Mouse (Mus musculus): ENCODE results near the gene Epx.

The Epx gene

DNA sequence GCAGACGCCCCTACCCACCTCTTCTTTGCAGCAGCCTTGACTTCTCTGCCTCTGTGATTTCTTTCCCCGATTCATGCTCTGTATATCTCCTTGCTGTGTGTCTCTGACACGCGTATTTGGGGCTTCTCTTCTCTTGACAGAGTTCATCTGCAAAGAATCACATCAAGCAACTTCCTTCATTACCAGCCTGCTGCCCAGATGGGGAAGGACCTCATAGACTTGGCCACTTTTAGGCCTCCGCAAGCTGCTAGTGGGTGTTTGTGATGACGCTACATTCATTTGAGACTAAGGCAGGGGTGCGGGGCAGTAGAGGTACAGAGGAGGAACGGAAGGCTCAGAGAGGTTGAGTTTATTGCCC lies 21.8 kb downstream of the Epx start:
- no peaks in the 10 kb centered on the region; the same call in 1 of the 2 replicates for H3K27me3 ChIP-seq (ENCODE audit: insufficient read depth, low read length)
- TF ChIP-seq NANOG (IDR thresholded peaks at IDR 0.05; ENCODE audit: borderline replicate concordance, low read length): no peak
- no peak for TF ChIP-seq POU5F1 (IDR thresholded peaks at IDR 0.05; ENCODE audit: borderline replicate concordance, low read length)
- no peak for TF ChIP-seq CTCF (conservative IDR thresholded peaks at IDR 0.05; ENCODE audit: low read length)
- peaks cover 42% of the 10 kb centered on the region for H3K4me1 ChIP-seq (replicated peaks; ENCODE audit: low read depth, low read length)
- H3K4me3 ChIP-seq (replicated peaks; ENCODE audit: low read length): peak overlapping the region; percentile 83
- H3K9me3 ChIP-seq (ENCODE audit: low read length): no peaks in the 10 kb centered on the region
- peaks cover 39% of the 10 kb centered on the region for H3K36me3 ChIP-seq (ENCODE audit: insufficient read depth, low read length)

DNA sequence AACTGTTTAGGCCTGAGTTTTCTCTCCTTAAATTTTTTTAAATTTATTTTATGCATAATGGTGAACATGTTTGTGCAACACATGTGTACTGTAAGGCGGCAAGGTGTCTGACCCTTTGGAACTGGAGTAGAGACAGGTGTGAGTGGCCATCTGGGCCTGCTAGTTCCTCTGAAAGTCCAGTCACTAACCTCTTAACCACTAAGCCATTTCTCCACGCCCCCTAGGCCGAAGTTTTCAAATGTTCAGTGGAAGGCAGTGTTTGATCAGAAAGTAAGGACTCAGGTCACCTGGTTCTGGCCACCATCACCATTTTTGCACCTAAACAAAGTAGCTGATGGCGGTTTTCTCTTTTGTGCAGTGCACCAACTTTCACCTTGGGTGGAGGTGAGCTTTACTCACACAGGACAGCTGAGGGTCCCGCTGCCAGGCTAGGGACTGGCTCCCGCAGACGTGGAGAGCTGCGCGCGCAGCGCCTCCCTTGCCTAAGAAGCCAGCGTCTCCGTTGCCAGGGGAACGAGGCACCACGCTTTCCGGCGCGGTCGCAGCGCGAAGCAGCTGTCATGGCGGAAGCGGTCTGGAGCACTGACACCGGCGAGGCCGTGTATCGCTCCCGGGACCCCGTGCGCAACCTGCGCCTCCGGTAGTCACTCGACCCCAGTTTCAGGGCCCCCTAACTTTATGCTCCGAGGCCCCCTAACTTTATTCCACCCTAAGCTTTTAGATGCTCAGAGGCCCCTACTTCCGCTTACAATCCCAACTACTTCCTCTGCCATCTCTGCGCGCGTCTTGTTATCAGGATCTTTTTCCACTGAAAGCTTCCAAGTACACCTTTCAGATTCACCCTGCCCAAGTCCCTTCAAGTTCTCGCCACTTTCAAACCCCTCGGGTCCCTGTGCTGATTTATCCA lies 22.4 kb downstream of the Epx start, which contains the start of gene Mks1:
Gene Mks1, plus strand, starts transcription at position 526 of the 907 bp plus-strand sequence.
- peak within 1 kb of the TSS; percentile 83 for H3K4me3 ChIP-seq (replicated peaks; ENCODE audit: low read length)
- TF ChIP-seq NANOG (IDR thresholded peaks at IDR 0.05; ENCODE audit: borderline replicate concordance, low read length) (no peak), POU5F1 (IDR thresholded peaks at IDR 0.05; ENCODE audit: borderline replicate concordance, low read length) (no peak), CTCF (conservative IDR thresholded peaks at IDR 0.05; ENCODE audit: low read length) (no peak)
- H3K36me3 ChIP-seq (ENCODE audit: insufficient read depth, low read length): peaks cover 33% of the 10 kb centered on the region

DNA sequence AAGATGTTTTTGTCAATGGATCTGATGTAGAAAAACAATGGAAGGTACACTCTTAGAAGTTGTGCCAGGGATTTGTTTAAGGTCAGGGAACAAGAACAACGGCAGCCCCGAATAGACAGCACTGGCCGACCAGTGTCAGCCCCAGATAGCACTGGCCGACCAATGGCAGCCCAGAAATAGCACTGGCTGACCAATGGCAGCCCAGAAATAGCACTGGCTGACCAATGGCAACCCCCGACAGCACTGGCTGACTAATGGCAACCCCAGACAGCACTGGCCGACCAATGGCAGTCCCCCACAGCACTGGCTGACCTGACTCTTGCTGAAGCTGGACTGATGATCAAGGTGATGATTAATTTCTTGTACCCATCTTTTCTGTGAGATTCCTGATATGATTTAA lies 27.5 kb downstream of the Epx start:
- Histone ChIP-seq H3K4me3 (replicated peaks; ENCODE audit: low read length) (no peak overlapping the region), H3K4me1 (replicated peaks; ENCODE audit: low read depth, low read length) (peaks cover 31% of the 10 kb centered on the region), H3K27me3 (ENCODE audit: insufficient read depth, low read length) (no peaks in the 10 kb centered on the region), H3K9me3 (ENCODE audit: low read length) (no peaks in the 10 kb centered on the region), H3K36me3 (ENCODE audit: insufficient read depth, low read length) (no peaks in the 10 kb centered on the region)
- TF ChIP-seq POU5F1 (IDR thresholded peaks at IDR 0.05; ENCODE audit: borderline replicate concordance, low read length): no peak
- TF ChIP-seq NANOG (IDR thresholded peaks at IDR 0.05; ENCODE audit: borderline replicate concordance, low read length): no peak
- no peak for TF ChIP-seq CTCF (conservative IDR thresholded peaks at IDR 0.05; ENCODE audit: low read length)

More for the DNA sequence above, 22.4 kb downstream of the Epx start, which contains the start of gene Mks1:
- H3K9me3 ChIP-seq (ENCODE audit: low read length): no peaks in the 10 kb centered on the region
- peaks cover 45% of the 10 kb centered on the region for H3K4me1 ChIP-seq (replicated peaks; ENCODE audit: low read depth, low read length)
- no peaks in the 10 kb centered on the region; the same call in 1 of the 2 replicates for H3K27me3 ChIP-seq (ENCODE audit: insufficient read depth, low read length)

- no peak for TF ChIP-seq CTCF (conservative IDR thresholded peaks at IDR 0.05; ENCODE audit: low read length)
- no peak for TF ChIP-seq NANOG (IDR thresholded peaks at IDR 0.05; ENCODE audit: borderline replicate concordance, low read length)
- no peak for TF ChIP-seq POU5F1 (IDR thresholded peaks at IDR 0.05; ENCODE audit: borderline replicate concordance, low read length)
- Histone ChIP-seq H3K4me1 (replicated peaks; ENCODE audit: low read depth, low read length) (peaks cover 27% of the 10 kb centered on the region), H3K27me3 (ENCODE audit: insufficient read depth, low read length) (no peaks in the 10 kb centered on the region), H3K36me3 (ENCODE audit: insufficient read depth, low read length) (no peaks in the 10 kb centered on the region), H3K9me3 (ENCODE audit: low read length) (no peaks in the 10 kb centered on the region), H3K4me3 (replicated peaks; ENCODE audit: low read length) (no peak overlapping the region)
These were observed 28.3 kb downstream of the Epx start for GRCm38 (mm10) chr11:87846968-87847600.

GRCm38 (mm10) chr11:87841436-87841835 lies 33.9 kb downstream of the Epx start:
- no peak for TF ChIP-seq NANOG (IDR thresholded peaks at IDR 0.05; ENCODE audit: borderline replicate concordance, low read length)
- H3K4me1 ChIP-seq (replicated peaks; ENCODE audit: low read depth, low read length): no peaks in the 10 kb centered on the region
- no peaks in the 10 kb centered on the region for H3K9me3 ChIP-seq (ENCODE audit: low read length)

DNA sequence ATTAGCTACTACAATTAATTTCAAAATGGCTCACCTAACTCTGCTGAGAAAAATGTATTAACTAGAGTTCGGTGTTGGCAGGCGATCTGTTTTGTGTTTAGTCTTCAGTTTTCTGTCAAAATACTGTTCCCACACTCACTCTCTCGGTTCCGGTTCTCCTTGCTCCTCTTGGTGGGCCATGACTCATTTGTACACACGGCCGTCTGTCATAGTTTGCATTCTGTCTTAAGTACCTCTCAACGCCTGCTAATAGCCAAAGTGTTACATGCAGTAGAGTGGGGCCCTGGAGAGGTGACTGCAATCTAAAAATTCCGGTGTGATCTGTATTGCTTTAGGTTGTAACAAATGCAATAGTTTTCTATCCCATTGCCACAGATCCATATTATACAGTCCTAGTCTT lies 34.7 kb downstream of the Epx start:
- H3K36me3 ChIP-seq (ENCODE audit: insufficient read depth, low read length): no peaks in the 10 kb centered on the region
- TF ChIP-seq CTCF (conservative IDR thresholded peaks at IDR 0.05; ENCODE audit: low read length): no peak
- TF ChIP-seq POU5F1 (IDR thresholded peaks at IDR 0.05; ENCODE audit: borderline replicate concordance, low read length): no peak
- TF ChIP-seq NANOG (IDR thresholded peaks at IDR 0.05; ENCODE audit: borderline replicate concordance, low read length): no peak
- H3K9me3 ChIP-seq (ENCODE audit: low read length): no peaks in the 10 kb centered on the region

More at GRCm38 (mm10) chr11:87841436-87841835, 33.9 kb downstream of the Epx start:
- Histone ChIP-seq H3K36me3 (ENCODE audit: insufficient read depth, low read length) (no peaks in the 10 kb centered on the region), H3K4me3 (replicated peaks; ENCODE audit: low read length) (no peak overlapping the region), H3K27me3 (ENCODE audit: insufficient read depth, low read length) (no peaks in the 10 kb centered on the region)

GRCm38 (mm10) chr11:87828239-87828900 lies 47.0 kb downstream of the Epx start, which contains the start of gene Lpo:
TSS of gene Lpo (minus strand) at chr11:87828289.
- Histone ChIP-seq H3K4me3 (replicated peaks; ENCODE audit: low read length) (no peak within 1 kb of the TSS), H3K4me1 (replicated peaks; ENCODE audit: low read depth, low read length) (no peaks in the 10 kb centered on the region), H3K36me3 (ENCODE audit: insufficient read depth, low read length) (no peaks in the 10 kb centered on the region), H3K27me3 (ENCODE audit: insufficient read depth, low read length) (peaks cover 38% of the 10 kb centered on the region), H3K9me3 (ENCODE audit: low read length) (no peaks in the 10 kb centered on the region)
- TF ChIP-seq NANOG (IDR thresholded peaks at IDR 0.05; ENCODE audit: borderline replicate concordance, low read length) (no peak), POU5F1 (IDR thresholded peaks at IDR 0.05; ENCODE audit: borderline replicate concordance, low read length) (no peak), CTCF (conservative IDR thresholded peaks at IDR 0.05; ENCODE audit: low read length) (no peak)

More for the DNA sequence above, 34.7 kb downstream of the Epx start:
- Histone ChIP-seq H3K27me3 (ENCODE audit: insufficient read depth, low read length) (no peaks in the 10 kb centered on the region), H3K4me3 (replicated peaks; ENCODE audit: low read length) (no peak overlapping the region), H3K4me1 (replicated peaks; ENCODE audit: low read depth, low read length) (no peaks in the 10 kb centered on the region)

DNA sequence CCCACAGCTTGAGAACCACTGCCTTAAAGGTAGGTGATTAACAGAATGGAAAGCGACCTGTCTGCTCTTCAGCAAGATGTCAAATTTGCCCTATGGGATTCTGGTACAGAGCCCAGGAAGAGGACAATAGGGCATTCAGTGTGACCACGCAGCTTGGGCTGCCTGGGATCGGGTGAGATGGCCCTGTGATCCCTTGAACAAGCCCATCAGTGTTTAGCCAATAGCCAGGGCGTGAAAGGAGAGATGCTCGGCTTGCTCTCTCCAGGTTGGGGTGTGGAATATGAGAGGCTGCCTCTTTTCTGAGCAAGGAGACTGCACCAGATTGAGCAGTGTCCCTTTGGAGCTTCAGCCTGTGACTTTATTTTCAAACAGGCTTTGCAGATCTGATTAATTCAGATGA lies 53.8 kb downstream of the Epx start:
- TF ChIP-seq NANOG (IDR thresholded peaks at IDR 0.05; ENCODE audit: borderline replicate concordance, low read length) (no peak), CTCF (conservative IDR thresholded peaks at IDR 0.05; ENCODE audit: low read length) (no peak), POU5F1 (IDR thresholded peaks at IDR 0.05; ENCODE audit: borderline replicate concordance, low read length) (no peak)
- no peaks in the 10 kb centered on the region for H3K9me3 ChIP-seq (ENCODE audit: low read length)
- H3K4me1 ChIP-seq (replicated peaks; ENCODE audit: low read depth, low read length): peaks cover 12% of the 10 kb centered on the region
- H3K36me3 ChIP-seq (ENCODE audit: insufficient read depth, low read length): no peaks in the 10 kb centered on the region
- H3K27me3 ChIP-seq (ENCODE audit: insufficient read depth, low read length): peaks cover 69% of the 10 kb centered on the region
- H3K4me3 ChIP-seq (replicated peaks; ENCODE audit: low read length): no peak overlapping the region

All from E14TG2a.4 (cell line).